Mouse (Mus musculus) CD4-positive, CD25-positive, alpha-beta regulatory T cell, adult 4 months (primary cell): ENCODE measurements around the gene Tm9sf1. TPM values are rescaled to one million over a fixed set of nuclear protein-coding genes. Genes with fewer than 3 reads are reported as not detected.
A peak's percentile ranks its signal among the peaks of the same experiment; 100 is the strongest.

ENCODE experiments used
- ATAC-seq: one replicate; pipeline ENCODE4 v1.8.0; 2017
- polyA plus RNA-seq, 2 experiments: library from polyadenylated mRNA; unstranded; fragments of 100-300 nt; shearing (Covaris generic); gene quantifications; one replicate each; pipeline ENCODE4 v1.2.1; 2017

Gene Tm9sf1
- 10 to 100 TPM; 39.7 to 46.7 TPM for polyA plus RNA-seq

- peak; percentile 76 for ATAC-seq
These were observed at the start of gene Tm9sf1 for GRCm38 (mm10) chr14:55643060-55643907. Tm9sf1 (minus strand) TSS chr14:55643806.

- no peak for ATAC-seq
These were observed 45.8 kb upstream of the Tm9sf1 start for GRCm38 (mm10) chr14:55689433-55689832.

GRCm38 (mm10) chr14:55682118-55682493 lies 38.5 kb upstream of the Tm9sf1 start:
- no peak for ATAC-seq

- ATAC-seq, result peak; percentile 95
These were observed 37.8 kb upstream of the Tm9sf1 start, which contains the start of gene Tinf2 for GRCm38 (mm10) chr14:55681160-55682117. Tinf2 (minus strand) TSS chr14:55681820.

- no peak for ATAC-seq
These were observed 34.0 kb upstream of the Tm9sf1 start for GRCm38 (mm10) chr14:55677615-55678014.

- ATAC-seq, result no peak
These were observed 29.1 kb upstream of the Tm9sf1 start for GRCm38 (mm10) chr14:55672741-55673060.

GRCm38 (mm10) chr14:55671833-55672740 lies 28.5 kb upstream of the Tm9sf1 start, which contains the start of the genes Gmpr2 and Nedd8:
Gmpr2 (plus strand) TSS chr14:55671941.
Nedd8 (minus strand) TSS chr14:55672124.
- ATAC-seq, result peak; percentile 98

- no peak for ATAC-seq
These were observed 27.9 kb upstream of the Tm9sf1 start for GRCm38 (mm10) chr14:55671486-55671832.

GRCm38 (mm10) chr14:55660636-55661035 lies 17.0 kb upstream of the Tm9sf1 start:
- ATAC-seq, result no peak

GRCm38 (mm10) chr14:55659960-55660573 lies 16.5 kb upstream of the Tm9sf1 start, which contains the start of gene Mdp1:
Mdp1 (minus strand) TSS chr14:55660508.
- ATAC-seq, result peak; percentile 95

- no peak for ATAC-seq
These were observed 14.4 kb upstream of the Tm9sf1 start for GRCm38 (mm10) chr14:55658011-55658410.

- no peak for ATAC-seq
These were observed 13.3 kb upstream of the Tm9sf1 start for GRCm38 (mm10) chr14:55656935-55657334.

GRCm38 (mm10) chr14:55651528-55651927 lies 7.9 kb upstream of the Tm9sf1 start:
- ATAC-seq, result no peak

GRCm38 (mm10) chr14:55649884-55650283 lies 6.3 kb upstream of the Tm9sf1 start, which contains the start of gene Tssk4:
Tssk4 (plus strand) TSS chr14:55650184.
- no peak for ATAC-seq

- ATAC-seq, result peak; percentile 40
These were observed 769 bp upstream of the Tm9sf1 start for GRCm38 (mm10) chr14:55644261-55644888.

GRCm38 (mm10) chr14:55642679-55643059 lies 937 bp downstream of the Tm9sf1 start:
- ATAC-seq, result no peak

GRCm38 (mm10) chr14:55641291-55641690 lies 2.3 kb downstream of the Tm9sf1 start:
- no peak for ATAC-seq

- no peak for ATAC-seq
These were observed 2.8 kb downstream of the Tm9sf1 start for GRCm38 (mm10) chr14:55640816-55641215.

- ATAC-seq, result no peak
These were observed 5.8 kb downstream of the Tm9sf1 start, which contains the start of gene Gm49378 for GRCm38 (mm10) chr14:55637795-55638194. Gm49378 (minus strand) TSS chr14:55637895.

- peak; percentile 99 for ATAC-seq
These were observed 8.0 kb downstream of the Tm9sf1 start, which contains the start of gene Ipo4 for GRCm38 (mm10) chr14:55635523-55636007. Ipo4 (minus strand) TSS chr14:55635957.
